Mouse (Mus musculus) kidney, embryonic 16.5 days (tissue): Measurements from ENCODE around the gene Amph. TPM values are rescaled to one million over a fixed set of nuclear protein-coding genes. Genes with fewer than 3 reads are reported as not detected.

ENCODE experiments used
- ATAC-seq: fragments of 200-750 bp; cut with Nextera tagmentation; 2 replicates; pipeline ENCODE4 v1.8.0; 2017; ENCODE audit warnings: moderate TSS enrichment; ENCODE audit not compliant: low FRiP score, low TSS enrichment
- H3K27ac ChIP-seq: fragments of 300-500 bp; sonication (generic); 2 replicates; pipeline ENCODE4 v1.5.1; 2014; ENCODE audit warnings: low read length
- H3K27me3 ChIP-seq: fragments of 300-500 bp; sonication (generic); 2 replicates; pipeline ENCODE4 v1.6.1; 2014; ENCODE audit warnings: low read length, control low read depth, mixed read lengths; ENCODE audit not compliant: insufficient read depth
- H3K36me3 ChIP-seq: fragments of 300-500 bp; sonication (generic); 2 replicates; pipeline ENCODE4 v1.6.1; 2014; ENCODE audit warnings: low read length, control low read depth, mixed read lengths; ENCODE audit not compliant: insufficient read depth
- H3K4me1 ChIP-seq: fragments of 300-500 bp; sonication (generic); 2 replicates; pipeline ENCODE4 v1.6.1; 2014; ENCODE audit warnings: low read length, control low read depth, mixed read lengths; ENCODE audit not compliant: insufficient read depth
- H3K4me2 ChIP-seq: fragments of 300-500 bp; sonication (generic); replicated peaks from 2 replicates; pipeline ENCODE4 v1.6.1; 2014; ENCODE audit warnings: low read depth, low read length
- H3K4me3 ChIP-seq: fragments of 300-500 bp; sonication (generic); 2 replicates; pipeline ENCODE4 v1.5.1; 2014; ENCODE audit warnings: mild to moderate bottlenecking, low read length
- H3K9ac ChIP-seq: fragments of 300-500 bp; sonication (generic); replicated peaks from 2 replicates; pipeline ENCODE4 v1.6.1; 2014; ENCODE audit warnings: low read length
- H3K9me3 ChIP-seq: fragments of 300-500 bp; sonication (generic); 2 replicates; pipeline ENCODE4 v1.6.1; 2016; ENCODE audit warnings: low read length, control low read depth
- WGBS: fragments of 180-500 bp; shearing (Covaris S2); extraction: QIAGEN DNeasy Blood & Tissue Kit; methylation state at CpG from one replicate; pipeline ENCODE4 v1.1.7; 2014; 5-methylcytosine and 5-hydroxymethylcytosine counted together
- polyA plus RNA-seq: library from polyadenylated mRNA; unstranded; fragments of >200 nt; fragmentation: Nextera tagmentation; extraction: Ambion mirVana; gene quantifications from 2 replicates; pipeline ENCODE4 v1.2.1, GENCODE M21; 2015

Gene Amph
- polyA plus RNA-seq, 1 experiment from 2014 or later = 10.6 TPM

DNA sequence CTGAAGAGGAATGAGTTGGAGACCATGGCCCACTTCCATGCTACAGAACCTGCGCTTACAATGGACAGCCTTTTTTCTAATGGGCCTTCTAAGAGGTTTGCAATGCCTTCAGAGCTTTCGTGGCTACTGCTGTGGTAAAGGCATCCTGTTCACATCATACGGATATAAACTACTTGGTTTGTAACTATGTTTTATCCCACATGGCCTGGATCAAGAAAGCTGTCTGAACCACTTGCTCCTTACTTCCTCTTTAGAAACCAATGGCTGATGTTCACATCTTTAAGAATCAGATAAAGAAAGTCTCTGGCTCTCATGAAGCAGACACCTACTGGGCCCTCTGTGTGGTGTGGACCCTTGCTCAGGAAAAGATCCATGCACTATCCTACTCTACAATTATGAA, 204.1 kb downstream of the Amph start:
- Histone ChIP-seq H3K36me3 (no peaks in the 10 kb centered on the region), H3K27ac (no peak overlapping the region), H3K9ac (no peak overlapping the region), H3K27me3 (no peaks in the 10 kb centered on the region), H3K4me1 (no peaks in the 10 kb centered on the region), H3K9me3 (no peaks in the 10 kb centered on the region), H3K4me2 (no peak overlapping the region), H3K4me3 (no peak overlapping the region)
- WGBS = 91% methylated on average over 3 of the region's 3 CpGs
- no peak for ATAC-seq

DNA sequence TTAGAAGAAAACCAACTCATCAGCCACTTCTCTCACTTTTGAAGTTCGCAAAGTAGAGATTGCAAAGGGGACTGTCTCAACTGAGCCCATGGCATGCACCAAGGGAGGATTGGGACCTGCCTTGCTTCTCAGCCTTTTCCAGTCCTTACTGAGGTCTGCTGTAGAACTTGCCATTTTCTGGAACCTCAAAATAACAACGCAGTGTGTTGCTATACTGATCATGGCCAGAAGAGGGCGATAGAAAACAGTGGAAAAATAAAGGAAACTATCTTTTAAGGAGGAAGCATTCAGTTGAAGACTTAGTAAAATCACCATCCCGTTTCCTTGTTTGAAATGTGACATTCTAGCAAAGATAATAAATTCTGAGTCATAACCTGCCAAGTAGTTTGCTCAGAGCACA, 210.5 kb downstream of the Amph start:
- ATAC-seq = no peak
- Histone ChIP-seq H3K27ac (no peak overlapping the region), H3K36me3 (no peaks in the 10 kb centered on the region), H3K4me1 (no peaks in the 10 kb centered on the region), H3K27me3 (no peaks in the 10 kb centered on the region), H3K9me3 (no peaks in the 10 kb centered on the region), H3K4me2 (no peak overlapping the region), H3K4me3 (no peak overlapping the region), H3K9ac (no peak overlapping the region)
- WGBS = 26% methylated on average over 4 of the region's 4 CpGs

DNA sequence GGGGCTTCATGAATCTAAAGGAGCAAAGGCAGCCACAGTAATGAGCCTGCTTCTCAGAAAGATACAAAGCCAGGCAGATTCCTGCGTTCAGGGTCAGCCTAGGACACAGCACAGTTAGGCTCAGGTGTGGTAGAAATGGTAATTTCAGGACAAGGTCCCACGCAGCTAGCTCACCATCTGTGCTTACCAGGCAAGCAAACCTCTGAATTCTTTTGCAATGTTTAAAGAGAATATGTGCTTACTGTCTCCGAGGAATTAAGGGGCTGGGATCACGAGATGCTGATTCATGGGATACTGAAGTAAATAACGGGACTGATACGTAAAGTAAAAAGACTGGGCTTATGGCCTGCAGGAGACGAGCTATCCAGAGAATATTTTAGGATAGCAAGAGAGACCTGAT, 212.6 kb downstream of the Amph start:
- Histone ChIP-seq H3K4me1 (no peaks in the 10 kb centered on the region), H3K9me3 (no peaks in the 10 kb centered on the region), H3K4me3 (no peak overlapping the region), H3K9ac (no peak overlapping the region), H3K4me2 (no peak overlapping the region), H3K27me3 (no peaks in the 10 kb centered on the region), H3K36me3 (no peaks in the 10 kb centered on the region), H3K27ac (no peak overlapping the region)
- no peak for ATAC-seq
- WGBS = 76% methylated on average over 7 of the region's 7 CpGs

DNA sequence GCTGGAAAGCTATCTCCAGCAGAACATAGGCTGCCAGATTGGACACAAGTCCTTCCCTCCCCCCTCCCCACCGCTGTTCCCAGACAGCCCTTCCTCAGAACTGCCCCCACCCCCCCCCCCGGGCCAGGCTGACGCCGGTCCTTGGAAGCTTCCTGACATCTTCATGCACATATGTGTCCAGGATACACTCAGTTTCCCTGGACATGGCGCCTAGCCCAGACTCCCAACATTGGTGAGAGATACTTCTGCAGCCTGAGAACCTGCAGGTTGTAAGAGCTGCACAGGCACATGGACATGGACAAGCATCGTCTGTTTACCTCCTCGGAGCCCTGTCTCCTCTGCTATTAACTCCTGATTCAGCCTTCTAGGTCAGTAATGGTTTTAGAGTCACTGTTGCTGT, 213.1 kb downstream of the Amph start:
- no peak overlapping the region for H3K4me3 ChIP-seq
- no peak overlapping the region for H3K9ac ChIP-seq
- H3K4me1 ChIP-seq = no peaks in the 10 kb centered on the region
- H3K9me3 ChIP-seq = no peaks in the 10 kb centered on the region
- WGBS = 47% methylated on average over 7 of the region's 7 CpGs
- H3K27ac ChIP-seq = no peak overlapping the region
- H3K4me2 ChIP-seq = no peak overlapping the region
- no peaks in the 10 kb centered on the region for H3K36me3 ChIP-seq
- H3K27me3 ChIP-seq = no peaks in the 10 kb centered on the region
- no peak for ATAC-seq

DNA sequence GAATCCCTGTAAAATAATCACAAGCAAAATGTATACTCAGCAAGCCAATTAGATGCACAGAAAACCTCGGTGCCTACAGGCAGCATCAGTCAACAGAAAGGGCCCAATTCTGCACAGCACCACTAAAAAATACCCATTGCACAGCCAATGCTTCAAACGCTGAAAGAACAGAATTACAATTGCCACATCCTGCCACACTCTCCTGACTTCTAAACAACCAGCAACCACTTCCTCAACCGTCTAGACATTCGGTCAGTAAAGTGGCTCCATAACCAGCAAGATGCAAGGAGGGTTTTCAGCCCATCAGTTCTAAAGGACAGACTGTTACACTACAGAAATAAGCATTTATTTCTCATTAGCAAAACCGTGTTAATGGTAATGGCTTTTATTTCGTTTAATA, 214.1 kb downstream of the Amph start:
- WGBS = 81% methylated on average over 6 of the region's 6 CpGs

DNA sequence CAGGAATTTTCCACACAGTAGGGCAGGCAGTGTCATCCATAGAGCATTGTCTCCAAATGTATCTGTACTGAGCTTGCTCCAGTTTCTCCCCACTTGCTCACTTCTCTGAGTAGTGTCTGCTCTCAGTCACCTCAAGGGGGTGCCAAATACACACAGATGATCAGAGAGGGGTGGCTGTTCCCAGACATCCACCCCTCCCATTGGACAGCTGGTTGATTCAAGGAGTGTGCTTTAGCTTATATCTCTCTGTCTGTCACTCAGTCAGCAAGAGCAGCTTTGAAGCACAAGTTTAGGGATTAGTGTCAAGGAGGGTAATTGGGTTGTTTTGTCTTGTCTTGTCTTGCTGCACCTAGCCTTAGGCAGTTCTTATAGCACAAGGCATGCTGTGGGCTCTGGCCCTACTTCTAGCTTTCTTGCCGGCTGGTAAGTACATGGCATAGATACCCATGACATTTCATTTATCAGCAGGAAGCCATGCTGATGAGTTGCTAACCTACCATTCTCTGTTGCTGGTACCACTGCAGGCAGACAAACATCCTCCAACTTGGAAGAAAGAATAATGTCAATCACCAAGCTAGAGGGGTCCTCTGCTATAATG, 229.8 kb downstream of the Amph start:
- 93% methylated on average over 1 of the region's 1 CpGs for WGBS
- no peak overlapping the region for H3K9ac ChIP-seq
- no peak overlapping the region for H3K4me2 ChIP-seq
- no peak overlapping the region for H3K27ac ChIP-seq
- H3K9me3 ChIP-seq = no peaks in the 10 kb centered on the region
- peak; percentile 79 for ATAC-seq
- H3K36me3 ChIP-seq = no peaks in the 10 kb centered on the region
- no peak overlapping the region for H3K4me3 ChIP-seq
- H3K4me1 ChIP-seq = no peaks in the 10 kb centered on the region
- no peaks in the 10 kb centered on the region for H3K27me3 ChIP-seq

More for the DNA sequence above, 214.1 kb downstream of the Amph start:
- Histone ChIP-seq H3K4me1 (no peaks in the 10 kb centered on the region), H3K36me3 (no peaks in the 10 kb centered on the region), H3K4me3 (no peak overlapping the region), H3K27ac (no peak overlapping the region), H3K9ac (no peak overlapping the region), H3K9me3 (no peaks in the 10 kb centered on the region), H3K4me2 (no peak overlapping the region), H3K27me3 (no peaks in the 10 kb centered on the region)
- no peak for ATAC-seq

DNA sequence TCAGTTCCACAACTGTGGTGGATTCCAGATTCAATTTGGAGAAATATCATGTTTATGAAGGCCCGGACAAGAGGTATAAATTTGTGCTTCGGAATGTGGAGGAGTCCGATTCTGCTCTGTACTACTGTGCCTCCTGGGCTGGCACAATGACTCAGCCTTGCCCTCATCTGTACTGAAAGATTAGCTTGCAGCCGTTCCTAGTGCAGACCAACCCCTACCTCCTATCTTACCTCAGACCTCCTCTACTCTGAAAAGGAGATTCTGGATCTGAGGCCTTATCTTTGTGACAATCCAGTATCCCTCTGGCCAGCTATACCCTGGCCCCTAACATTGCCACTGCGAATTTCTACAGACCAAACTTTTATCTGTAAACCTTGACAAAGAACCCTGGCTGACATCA, 230.3 kb downstream of the Amph start:
- no peaks in the 10 kb centered on the region for H3K36me3 ChIP-seq
- no peaks in the 10 kb centered on the region for H3K27me3 ChIP-seq
- H3K9me3 ChIP-seq = no peaks in the 10 kb centered on the region
- 84% methylated on average over 5 of the region's 5 CpGs for WGBS
- H3K4me1 ChIP-seq = no peaks in the 10 kb centered on the region
- H3K4me3 ChIP-seq = no peak overlapping the region
- H3K27ac ChIP-seq = no peak overlapping the region
- H3K9ac ChIP-seq = no peak overlapping the region
- no peak for ATAC-seq
- no peak overlapping the region for H3K4me2 ChIP-seq

DNA sequence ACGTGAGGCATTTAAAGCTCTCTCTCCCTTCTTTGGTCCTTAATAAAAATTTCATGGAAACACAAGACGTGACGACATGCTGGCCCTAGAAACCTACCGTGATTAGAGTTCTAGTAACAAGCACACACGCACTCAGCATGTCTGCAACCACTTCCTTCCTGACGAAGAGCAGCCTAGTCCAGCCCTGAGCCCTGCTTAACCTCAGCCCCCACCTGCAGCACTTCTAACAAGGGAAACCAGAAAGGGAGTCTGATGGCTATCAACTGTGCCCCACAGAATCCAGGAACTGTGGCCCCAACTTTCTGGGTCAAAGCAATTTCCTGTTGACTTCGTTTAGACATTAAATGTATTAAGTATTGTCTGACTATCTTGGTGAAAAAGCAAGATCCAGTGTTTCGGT, 234.3 kb downstream of the Amph start:
- H3K4me1 ChIP-seq = no peaks in the 10 kb centered on the region
- 63% methylated on average over 8 of the region's 8 CpGs for WGBS
- H3K4me2 ChIP-seq = no peak overlapping the region
- no peak for ATAC-seq
- no peaks in the 10 kb centered on the region for H3K9me3 ChIP-seq
- H3K4me3 ChIP-seq = no peak overlapping the region
- H3K9ac ChIP-seq = no peak overlapping the region
- no peaks in the 10 kb centered on the region for H3K27me3 ChIP-seq
- H3K27ac ChIP-seq = no peak overlapping the region
- H3K36me3 ChIP-seq = no peaks in the 10 kb centered on the region

DNA sequence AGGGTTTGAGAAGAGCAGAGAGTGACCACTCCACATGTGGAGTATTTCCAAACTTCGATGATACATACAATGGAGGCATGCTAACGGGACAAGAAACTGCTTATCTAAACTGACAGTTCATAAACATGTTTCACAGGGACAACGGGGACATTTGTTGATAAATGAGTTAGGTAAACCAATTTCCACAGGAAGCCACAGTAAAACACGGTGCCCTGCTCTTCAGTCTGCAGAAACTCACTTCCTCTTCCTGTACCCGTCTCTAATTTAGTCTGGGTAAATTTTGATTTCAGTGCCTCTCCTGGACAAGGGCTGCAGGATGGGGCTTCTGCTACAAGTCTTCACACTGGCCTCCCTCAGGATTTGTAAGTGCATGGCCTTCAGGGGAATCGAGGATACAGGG, 242.0 kb downstream of the Amph start:
- WGBS = 48% methylated on average over 6 of the region's 6 CpGs
- Histone ChIP-seq H3K9me3 (no peaks in the 10 kb centered on the region), H3K4me2 (no peak overlapping the region), H3K36me3 (no peaks in the 10 kb centered on the region), H3K4me1 (no peaks in the 10 kb centered on the region), H3K27me3 (no peaks in the 10 kb centered on the region), H3K4me3 (no peak overlapping the region), H3K9ac (no peak overlapping the region), H3K27ac (no peak overlapping the region)
- no peak for ATAC-seq

DNA sequence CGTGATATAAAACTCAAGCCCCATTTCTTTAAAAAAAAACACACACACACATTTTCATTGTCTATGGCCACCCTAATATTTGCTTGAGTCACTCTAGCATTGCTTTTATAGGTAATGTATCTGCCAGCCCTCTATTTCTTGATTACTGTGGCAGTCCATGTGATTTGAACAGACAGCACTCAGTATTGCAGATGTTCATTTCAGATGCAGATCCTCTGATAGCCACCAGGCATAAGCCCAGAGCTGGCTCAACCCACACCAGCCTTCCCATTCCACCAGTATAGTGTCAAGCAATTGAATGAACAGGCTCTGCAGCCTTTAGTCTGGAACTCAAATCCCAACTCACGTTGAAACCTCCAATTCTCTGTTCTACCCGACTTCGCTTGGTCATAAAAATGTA, 246.8 kb downstream of the Amph start:
- WGBS = 86% methylated on average over 4 of the region's 4 CpGs
- ATAC-seq = no peak

More for the DNA sequence above, 246.8 kb downstream of the Amph start:
- Histone ChIP-seq H3K27ac (no peak overlapping the region), H3K36me3 (no peaks in the 10 kb centered on the region), H3K4me3 (no peak overlapping the region), H3K9ac (no peak overlapping the region), H3K4me1 (no peaks in the 10 kb centered on the region), H3K4me2 (no peak overlapping the region), H3K27me3 (no peaks in the 10 kb centered on the region), H3K9me3 (no peaks in the 10 kb centered on the region)
